Mouse (Mus musculus) MEL (cell line): Measurements from ENCODE around the gene 1700001C19Rik. TPM values are rescaled to one million over a fixed set of nuclear protein-coding genes. Genes with fewer than 3 reads are reported as not detected.

ENCODE experiments used
- DNase-seq: peaks from one replicate; pipeline ENCODE4 v3.0.0; 2011; ENCODE audit warnings: low read depth, low spot score
- H3K27ac ChIP-seq: 2 replicates; pipeline ENCODE4 v1.5.1; 2012; ENCODE audit warnings: low read depth, mild to moderate bottlenecking, control low read depth, low read length, moderate library complexity; ENCODE audit not compliant: control insufficient read depth
- H3K27me3 ChIP-seq, 2 experiments: fragments of 150-350 bp in 1 of 2; sonication (generic) in 1 of 2; 2 replicates each; pipeline ENCODE4 v1.6.1; 2012; ENCODE audit warnings: low read length in 2 of 2, mild to moderate bottlenecking in 2 of 2, improper control_type of control experiment in 1 of 2, moderate library complexity in 1 of 2; ENCODE audit not compliant: insufficient read depth in 2 of 2, control insufficient read depth in 1 of 2
- H3K36me3 ChIP-seq, 2 experiments: 2 replicates each; pipeline ENCODE4 v1.6.1; 2012 to 2014; ENCODE audit warnings: low read length in 2 of 2, improper control_type of control experiment in 1 of 2, inconsistent platforms in 1 of 2, mild to moderate bottlenecking in 1 of 2; ENCODE audit not compliant: insufficient read depth in 2 of 2, control insufficient read depth in 1 of 2
- H3K4me1 ChIP-seq, 2 experiments: fragments of 150-350 bp in 1 of 2; sonication (generic) in 1 of 2; 2 replicates each; pipeline ENCODE4 v1.6.1; 2012; ENCODE audit warnings: low read length in 2 of 2, improper control_type of control experiment in 1 of 2, mild to moderate bottlenecking in 1 of 2; ENCODE audit not compliant: insufficient read depth in 2 of 2, control insufficient read depth in 1 of 2
- H3K4me3 ChIP-seq, 2 experiments: fragments of 150-350 bp in 1 of 2; sonication (generic) in 1 of 2; 2 replicates each; pipeline ENCODE4 v1.5.1; 2012; ENCODE audit warnings: low read depth in 2 of 2, low read length in 2 of 2, mild to moderate bottlenecking in 2 of 2, moderate library complexity in 2 of 2, control low read depth in 1 of 2, improper control_type of control experiment in 1 of 2; ENCODE audit not compliant: control insufficient read depth in 1 of 2, insufficient read depth in 1 of 2
- H3K79me2 ChIP-seq: 2 replicates; pipeline ENCODE4 v1.6.1; 2012; ENCODE audit warnings: mild to moderate bottlenecking, low read length, moderate library complexity; ENCODE audit not compliant: control insufficient read depth, poor library complexity, insufficient read depth
- H3K9ac ChIP-seq: 2 replicates; pipeline ENCODE4 v1.6.1; 2012; ENCODE audit warnings: low read depth, mild to moderate bottlenecking, control low read depth, low read length, moderate library complexity; ENCODE audit not compliant: control insufficient read depth, poor library complexity, severe bottlenecking
- H3K9me3 ChIP-seq: fragments of 150-350 bp; sonication (generic); replicated peaks from 2 replicates; pipeline ENCODE4 v1.6.1; 2012; ENCODE audit warnings: mild to moderate bottlenecking, low read length, improper control_type of control experiment, moderate library complexity; ENCODE audit not compliant: insufficient read depth
- ETS1 ChIP-seq: IDR thresholded peaks from 2 replicates; pipeline ENCODE4 v1.6.1; 2012; ENCODE audit warnings: low read depth, mild to moderate bottlenecking, inconsistent platforms, low read length, improper control_type of control experiment, moderate library complexity
- GABPA ChIP-seq: IDR thresholded peaks from 2 replicates; pipeline ENCODE4 v1.6.1; 2012; ENCODE audit warnings: low read depth, mild to moderate bottlenecking, inconsistent platforms, low read length, improper control_type of control experiment, moderate library complexity
- GATA1 ChIP-seq: IDR thresholded peaks from 2 replicates; pipeline ENCODE4 v1.6.1; 2011; ENCODE audit warnings: low read depth, low read length, improper control_type of control experiment
- HCFC1 ChIP-seq: IDR thresholded peaks from 2 replicates; pipeline ENCODE4 v1.6.1; 2012; ENCODE audit warnings: low read depth, mild to moderate bottlenecking, inconsistent platforms, low read length, improper control_type of control experiment, moderate library complexity
- JUND ChIP-seq: IDR thresholded peaks from 2 replicates; pipeline ENCODE4 v1.6.1; 2011; ENCODE audit warnings: low read depth, mild to moderate bottlenecking, improper control_type of control experiment, low read length
- MAFK ChIP-seq: IDR thresholded peaks from 2 replicates; pipeline ENCODE4 v1.6.1; 2011; ENCODE audit warnings: low read depth, mild to moderate bottlenecking, low read length, improper control_type of control experiment, borderline replicate concordance
- MAX ChIP-seq: IDR thresholded peaks from 2 replicates; pipeline ENCODE4 v1.6.1; 2011; ENCODE audit warnings: low read length, improper control_type of control experiment
- MEF2A ChIP-seq: IDR thresholded peaks from 2 replicates; pipeline ENCODE4 v1.6.1; 2014; ENCODE audit warnings: low read depth, mild to moderate bottlenecking, inconsistent platforms, low read length, improper control_type of control experiment; ENCODE audit not compliant: poor library complexity, insufficient replicate concordance, severe bottlenecking; ENCODE audit errors: extremely low read depth
- MYC ChIP-seq: IDR thresholded peaks from 2 replicates; pipeline ENCODE4 v1.6.1; 2011; ENCODE audit warnings: low read depth, mild to moderate bottlenecking, low read length, improper control_type of control experiment, moderate library complexity
- NELFE ChIP-seq: IDR thresholded peaks from 2 replicates; pipeline ENCODE4 v1.6.1; 2011; ENCODE audit warnings: low read depth, low read length, improper control_type of control experiment
- POLR2A ChIP-seq, 2 experiments: IDR thresholded peaks; 2 replicates each; pipeline ENCODE4 v1.6.1; 2011 to 2012; ENCODE audit warnings: low read length in 2 of 2, mild to moderate bottlenecking in 2 of 2, control low read depth in 1 of 2, improper control_type of control experiment in 1 of 2, low read depth in 1 of 2, moderate library complexity in 1 of 2; ENCODE audit not compliant: control insufficient read depth in 1 of 2, insufficient read depth in 1 of 2, poor library complexity in 1 of 2
- RAD21 ChIP-seq: IDR thresholded peaks from 2 replicates; pipeline ENCODE4 v1.6.1; 2011; ENCODE audit warnings: mild to moderate bottlenecking, low read depth, low read length, improper control_type of control experiment
- SMC3 ChIP-seq: IDR thresholded peaks from 2 replicates; pipeline ENCODE4 v1.6.1; 2011; ENCODE audit warnings: low read depth, low read length, improper control_type of control experiment
- TBP ChIP-seq: IDR thresholded peaks from 2 replicates; pipeline ENCODE4 v1.8.0; 2011; ENCODE audit warnings: low read depth, low read length, improper control_type of control experiment
- TCF12 ChIP-seq: IDR thresholded peaks from 2 replicates; pipeline ENCODE4 v1.6.1; 2014; ENCODE audit warnings: low read depth, mild to moderate bottlenecking, inconsistent platforms, low read length, improper control_type of control experiment, moderate library complexity
- USF1 ChIP-seq: IDR thresholded peaks from 2 replicates; pipeline ENCODE4 v1.6.1; 2014; ENCODE audit warnings: low read depth, mild to moderate bottlenecking, inconsistent platforms, low read length, improper control_type of control experiment, moderate library complexity
- USF2 ChIP-seq, 2 experiments: IDR thresholded peaks; 2 replicates each; pipeline ENCODE4 v1.6.1; 2011 to 2012; ENCODE audit warnings: improper control_type of control experiment in 2 of 2, low read length in 2 of 2, borderline replicate concordance in 1 of 2, inconsistent platforms in 1 of 2, low read depth in 1 of 2, mild to moderate bottlenecking in 1 of 2; ENCODE audit not compliant: insufficient read depth in 1 of 2
- ZC3H11A ChIP-seq: IDR thresholded peaks from 2 replicates; pipeline ENCODE4 v1.6.1; 2012; ENCODE audit warnings: low read depth, mild to moderate bottlenecking, inconsistent platforms, low read length, improper control_type of control experiment
- ZKSCAN1 ChIP-seq: IDR thresholded peaks from 2 replicates; pipeline ENCODE4 v1.6.1; 2012; ENCODE audit warnings: low read depth, mild to moderate bottlenecking, inconsistent platforms, low read length, improper control_type of control experiment, moderate library complexity
- polyA plus RNA-seq, 2 experiments: library from polyadenylated mRNA; stranded (reverse) in 1 of 2; unstranded in 1 of 2; fragments of >175 nt in 1 of 2; fragments of >200 nt in 1 of 2; gene quantifications; 2 replicates each; pipeline versions ENCODE4 v1.2.1 to v1.2.4; 2012; ENCODE audit warnings: low replicate concordance in 2 of 2, low read depth in 1 of 2; ENCODE audit not compliant: insufficient read length in 2 of 2, insufficient read depth in 1 of 2, missing spikeins in 1 of 2
- total RNA-seq: library from RNA; depleted of rRNA; stranded (reverse); fragments of 300-350 nt; gene quantifications from 2 replicates; pipeline ENCODE4 v1.2.3, GENCODE M21; 2012

1700001C19Rik gene
- total and polyA plus RNA-seq, 3 experiments, result not detected

DNA sequence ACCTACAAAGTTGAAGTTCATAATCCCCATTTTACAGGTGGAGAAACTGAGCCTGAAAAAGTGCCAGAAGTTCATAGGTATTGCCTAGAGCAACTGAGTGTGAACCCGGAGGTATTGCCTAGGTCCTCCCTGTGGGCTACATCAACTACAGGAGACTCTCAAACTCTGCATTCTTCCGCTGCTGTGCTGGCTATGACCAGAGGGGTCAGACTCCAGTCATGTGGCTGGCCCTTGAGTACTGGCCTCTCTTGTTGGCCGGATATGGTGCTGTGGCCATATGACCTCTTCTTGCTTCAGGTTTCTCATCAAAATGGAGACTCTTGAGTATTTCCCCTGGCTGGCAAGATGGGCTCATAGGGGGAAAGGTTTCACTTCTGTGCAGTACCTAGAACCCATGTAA, 5.1 kb upstream of the 1700001C19Rik start:
- no peak overlapping the region for H3K4me3 ChIP-seq
- H3K36me3 ChIP-seq, result no peaks in the 10 kb centered on the region
- no peak overlapping the region for H3K27ac ChIP-seq
- no peaks in the 10 kb centered on the region for H3K4me1 ChIP-seq
- H3K9ac ChIP-seq, result no peak overlapping the region
- no peak for DNase-seq
- no peaks in the 10 kb centered on the region for H3K79me2 ChIP-seq
- no peaks in the 10 kb centered on the region; a peak in 2 of 4 replicates for H3K27me3 ChIP-seq
- H3K9me3 ChIP-seq, result no peaks in the 10 kb centered on the region
- TF ChIP-seq JUND, result no peak
- TF ChIP-seq, all 39 proteins: peak for 0

DNA sequence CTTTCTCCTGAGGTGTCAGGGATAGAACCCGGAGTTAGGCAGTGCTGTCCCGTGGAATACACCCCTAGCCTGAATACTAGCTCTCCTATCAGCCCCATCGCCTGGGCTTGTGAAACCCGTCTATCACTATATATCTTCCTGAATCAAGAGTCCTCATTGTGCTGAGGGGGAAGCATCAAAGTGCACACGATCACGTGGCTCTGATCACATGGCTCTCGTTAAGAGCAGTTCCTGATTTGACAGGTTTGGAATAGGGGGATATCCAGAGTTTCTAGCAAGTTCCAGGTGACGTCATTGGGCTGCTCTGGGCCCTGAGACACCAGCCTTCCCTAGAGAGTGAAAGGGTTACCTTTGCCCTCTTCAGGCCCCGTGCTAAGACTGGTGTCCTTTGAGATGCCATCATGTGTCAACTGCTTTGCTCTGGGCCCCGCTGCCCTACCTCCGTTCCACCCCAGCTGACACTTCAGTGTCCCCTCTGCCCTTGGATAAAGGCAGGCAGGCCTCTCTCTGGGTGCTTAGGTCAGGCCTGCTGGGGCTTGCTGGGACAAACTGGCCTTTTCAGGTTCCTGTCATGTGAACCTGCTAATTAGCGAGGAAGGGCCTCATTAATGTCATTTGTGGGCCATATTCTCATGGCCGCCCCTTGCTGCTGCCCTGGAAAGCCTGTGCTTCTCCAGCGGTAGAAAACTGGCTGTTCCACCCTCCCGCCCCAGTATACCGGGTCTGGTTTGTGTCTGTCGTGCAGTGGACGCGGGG, 4.3 kb upstream of the 1700001C19Rik start:
- peak; percentile 11 for DNase-seq
- Histone ChIP-seq H3K4me1 (no peaks in the 10 kb centered on the region), H3K4me3 (no peak overlapping the region), H3K36me3 (no peaks in the 10 kb centered on the region), H3K79me2 (no peaks in the 10 kb centered on the region), H3K27ac (no peak overlapping the region), H3K27me3 (no peaks in the 10 kb centered on the region; a peak in 2 of 4 replicates), H3K9ac (no peak overlapping the region), H3K9me3 (no peaks in the 10 kb centered on the region)
- peak; percentile 87 for TF ChIP-seq USF1
- peak in 1 of 2 experiments; percentile 69; a peak in 2 of 4 replicates for TF ChIP-seq USF2 (IDR thresholded peaks at IDR 0.05; ENCODE audit: borderline replicate concordance in 1 of 2, insufficient read depth in 1 of 2, low read depth in 1 of 2, low read length in 2 of 2)
- no peak for TF ChIP-seq MYC
- TF ChIP-seq SMC3, result no peak
- peak; percentile 68; the same call in 1 of the 2 replicates for TF ChIP-seq MAX

DNA sequence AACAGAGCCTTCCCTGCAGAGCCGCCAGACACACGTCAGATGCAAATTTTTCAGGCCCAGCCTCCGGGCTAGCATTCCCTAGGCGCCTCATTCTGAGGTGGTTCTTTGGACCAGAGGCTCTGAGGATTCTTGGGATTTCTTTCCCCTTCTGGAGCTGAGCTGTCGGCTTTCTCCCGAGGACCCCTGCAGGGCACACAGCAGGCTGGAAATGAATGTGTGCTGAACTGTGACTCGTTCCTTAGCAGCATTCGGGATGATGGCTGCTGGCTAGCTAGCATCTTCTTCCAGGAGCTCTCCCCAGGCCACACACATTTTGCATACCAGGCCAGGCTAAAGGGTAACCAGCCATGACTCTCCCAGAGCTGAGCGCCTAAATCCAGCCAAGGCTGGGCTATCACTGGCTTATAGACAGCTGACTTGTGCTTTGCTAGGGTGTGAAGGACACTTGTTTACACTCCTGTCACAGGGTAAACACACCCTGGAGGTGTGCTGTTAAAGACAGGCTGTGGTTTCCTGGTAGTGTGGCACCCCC, 3.2 kb upstream of the 1700001C19Rik start:
- no peaks in the 10 kb centered on the region for H3K4me1 ChIP-seq
- no peak for DNase-seq

More for the DNA sequence above, 3.2 kb upstream of the 1700001C19Rik start:
- Histone ChIP-seq H3K9ac (no peak overlapping the region), H3K4me3 (no peak overlapping the region), H3K79me2 (no peaks in the 10 kb centered on the region), H3K27ac (no peak overlapping the region), H3K27me3 (no peaks in the 10 kb centered on the region; a peak in 2 of 4 replicates), H3K9me3 (no peaks in the 10 kb centered on the region), H3K36me3 (no peaks in the 10 kb centered on the region)
- TF ChIP-seq NELFE (no peak), TBP (no peak), MEF2A (no peak), USF2 (IDR thresholded peaks at IDR 0.05; ENCODE audit: borderline replicate concordance in 1 of 2, insufficient read depth in 1 of 2, low read depth in 1 of 2, low read length in 2 of 2) (no peak), GABPA (no peak), GATA1 (no peak), HCFC1 (no peak), ETS1 (no peak), ZC3H11A (no peak), ZKSCAN1 (no peak), MAFK (no peak), TCF12 (no peak), RAD21 (no peak), POLR2A (IDR thresholded peaks at IDR 0.05; ENCODE audit: control insufficient read depth in 1 of 2, insufficient read depth in 1 of 2, low read depth in 1 of 2, low read length in 2 of 2, poor library complexity in 1 of 2) (no peak)
